31 mouse cellular contexts compared by ENCODE assay signal in genomic region chr3:101936369-101936768, GRCm38 (mm10).
"Had no signal": no experiment of that assay in that cellular context is flagged by ENCODE, and none has a peak within 500 bp of the region (broad histone marks: within the 10 kb centered on the region; RNA-seq: fewer than 3 reads in every experiment).

No protein-coding gene starts in this region.

- H3K27ac ChIP-seq: left cerebral cortex, adult 2 months; limb, embryonic 10.5 days; limb, embryonic 12.5 days; limb, embryonic 13.5 days; limb, embryonic 15.5 days; liver, embryonic 13.5 days; liver, embryonic 14.5 days; liver, embryonic 15.5 days; lung, embryonic 15.5 days; macrophage; midbrain, embryonic 10.5 days; midbrain, embryonic 12.5 days; midbrain, embryonic 13.5 days; midbrain, embryonic 15.5 days had no signal

- H3K9ac ChIP-seq: limb, embryonic 12.5 days; limb, embryonic 13.5 days; limb, embryonic 15.5 days; liver, embryonic 13.5 days; liver, embryonic 14.5 days; liver, embryonic 15.5 days; liver, postnatal 0 days; lung, embryonic 14.5 days; lung, embryonic 15.5 days; midbrain, embryonic 12.5 days; midbrain, embryonic 13.5 days; midbrain, embryonic 15.5 days had no signal

- H3K27me3 ChIP-seq: limb, embryonic 12.5 days; limb, embryonic 13.5 days; limb, embryonic 15.5 days; liver, embryonic 13.5 days; liver, embryonic 15.5 days; lung, embryonic 15.5 days; midbrain, embryonic 12.5 days; midbrain, embryonic 13.5 days; midbrain, embryonic 15.5 days had no signal

- H3K4me2 ChIP-seq: limb, embryonic 12.5 days; limb, embryonic 13.5 days; limb, embryonic 15.5 days; liver, embryonic 11.5 days; liver, embryonic 13.5 days; liver, embryonic 15.5 days; lung, embryonic 14.5 days; lung, embryonic 15.5 days; midbrain, embryonic 11.5 days; midbrain, embryonic 12.5 days; midbrain, embryonic 13.5 days; midbrain, embryonic 15.5 days had no signal

- H3K9me3 ChIP-seq: limb, embryonic 10.5 days; limb, embryonic 12.5 days; limb, embryonic 13.5 days; limb, embryonic 15.5 days; liver, embryonic 13.5 days; liver, embryonic 15.5 days; lung, embryonic 15.5 days; megakaryocyte, embryonic 14.5 days; midbrain, embryonic 10.5 days; midbrain, embryonic 12.5 days; midbrain, embryonic 13.5 days; midbrain, embryonic 15.5 days had no signal

- H3K36me3 ChIP-seq: limb, embryonic 10.5 days; limb, embryonic 12.5 days; limb, embryonic 13.5 days; limb, embryonic 15.5 days; liver, embryonic 13.5 days; liver, embryonic 15.5 days; lung, embryonic 15.5 days; midbrain, embryonic 10.5 days; midbrain, embryonic 12.5 days; midbrain, embryonic 13.5 days; midbrain, embryonic 15.5 days had no signal

- ATAC-seq: liver, postnatal 0 days; lung, postnatal 0 days; midbrain, embryonic 13.5 days; midbrain, embryonic 15.5 days; midbrain, embryonic 16.5 days had no signal

- H3K4me1 ChIP-seq: limb, embryonic 15.5 days; midbrain, embryonic 12.5 days; midbrain, embryonic 15.5 days had no signal

- H3K4me3 ChIP-seq: left cerebral cortex, adult 2 months; limb, embryonic 10.5 days; limb, embryonic 12.5 days; limb, embryonic 13.5 days; limb, embryonic 15.5 days; liver, embryonic 13.5 days; liver, embryonic 15.5 days; lung, embryonic 15.5 days; megakaryocyte, embryonic 14.5 days; midbrain, embryonic 10.5 days; midbrain, embryonic 12.5 days; midbrain, embryonic 13.5 days; midbrain, embryonic 15.5 days; myocyte had no signal

- DNase-seq: left cerebral cortex, postnatal 4 days; liver; liver, embryonic 13.5 days; liver, postnatal 0 days; lung, adult 18-20 months; lung, adult 2 months; lung, embryonic 14.5 days; lung, postnatal 10 days; lung, postnatal 14 days; lung, postnatal 36 days; lung, postnatal 4 days; midbrain, embryonic 14.5 days had no signal
